Mouse (Mus musculus) embryonic facial prominence, embryonic 11.5 days (tissue): ENCODE measurements around the gene Dgki. TPM values are rescaled to one million over a fixed set of nuclear protein-coding genes. Genes with fewer than 3 reads are reported as not detected.

Experiments
- ATAC-seq: fragments of 200-750 bp; cut with Nextera tagmentation; replicated peaks from 2 replicates; pipeline ENCODE4 v1.8.0; 2017; ENCODE audit warnings: low read depth; ENCODE audit not compliant: insufficient number of reproducible peaks, low FRiP score, low TSS enrichment
- DNase-seq: peaks from one replicate; pipeline ENCODE4 v3.0.0-alpha.2; 2015; ENCODE audit warnings: low spot score
- H3K27ac ChIP-seq: fragments of 300-500 bp; sonication (generic); replicated peaks from 2 replicates; pipeline ENCODE4 v1.5.1; 2014; ENCODE audit warnings: mild to moderate bottlenecking, low read depth, low read length, control low read depth
- H3K27me3 ChIP-seq: fragments of 300-500 bp; sonication (generic); 2 replicates; pipeline ENCODE4 v1.6.1; 2014; ENCODE audit warnings: mild to moderate bottlenecking, low read length, moderate library complexity, mixed read lengths; ENCODE audit not compliant: control insufficient read depth, insufficient read depth
- H3K36me3 ChIP-seq: fragments of 300-500 bp; sonication (generic); replicated peaks from 2 replicates; pipeline ENCODE4 v1.6.1; 2014; ENCODE audit warnings: low read depth, mild to moderate bottlenecking, low read length, moderate library complexity, mixed read lengths; ENCODE audit not compliant: control insufficient read depth, insufficient read depth
- H3K4me1 ChIP-seq: fragments of 300-500 bp; sonication (generic); 2 replicates; pipeline ENCODE4 v1.6.1; 2014; ENCODE audit warnings: low read length, mixed read lengths; ENCODE audit not compliant: control insufficient read depth, insufficient read depth
- H3K4me2 ChIP-seq: fragments of 300-500 bp; sonication (generic); 2 replicates; pipeline ENCODE4 v1.6.1; 2014; ENCODE audit warnings: low read depth, mild to moderate bottlenecking, control low read depth, low read length, moderate library complexity
- H3K4me3 ChIP-seq: fragments of 300-500 bp; sonication (generic); 2 replicates; pipeline ENCODE4 v1.5.1; 2014; ENCODE audit warnings: low read depth, low read length, control low read depth
- H3K9ac ChIP-seq: fragments of 300-500 bp; sonication (generic); replicated peaks from 2 replicates; pipeline ENCODE4 v1.6.1; 2014; ENCODE audit warnings: mild to moderate bottlenecking, control low read depth, low read length
- H3K9me3 ChIP-seq: fragments of 300-500 bp; sonication (generic); replicated peaks from 2 replicates; pipeline ENCODE4 v1.6.1; 2016; ENCODE audit warnings: mild to moderate bottlenecking, low read length, inconsistent platforms, mixed read lengths; ENCODE audit not compliant: control insufficient read depth
- WGBS: fragments of 180-500 bp; shearing (Covaris S2); extraction: QIAGEN DNeasy Blood & Tissue Kit; methylation state at CpG from one replicate; pipeline ENCODE4 v1.1.7; 2014; 5-methylcytosine and 5-hydroxymethylcytosine counted together
- polyA plus RNA-seq: library from polyadenylated mRNA; unstranded; fragments of >200 nt; fragmentation: Nextera tagmentation; extraction: Ambion mirVana; gene quantifications from 2 replicates; pipeline ENCODE4 v1.2.1, GENCODE M21; 2014

Dgki gene
- polyA plus RNA-seq, 1 experiment from 2014 or later = 1.0 TPM

GRCm38 (mm10) chr6:37270905-37271591 is 28.9 kb downstream of the Dgki start:
- Histone ChIP-seq H3K4me3 (no peak overlapping the region), H3K27me3 (no peaks in the 10 kb centered on the region), H3K4me1 (no peaks in the 10 kb centered on the region), H3K27ac (no peak overlapping the region), H3K4me2 (no peak overlapping the region), H3K9ac (no peak overlapping the region), H3K9me3 (no peaks in the 10 kb centered on the region), H3K36me3 (no peaks in the 10 kb centered on the region)
- ATAC-seq (no peak), DNase-seq (no peak)
- WGBS = 82% methylated on average over 8 of the region's 8 CpGs

GRCm38 (mm10) chr6:37268589-37268988 is 31.4 kb downstream of the Dgki start:
- 89% methylated on average over 6 of the region's 6 CpGs for WGBS
- H3K27ac ChIP-seq = no peak overlapping the region

GRCm38 (mm10) chr6:37267952-37268351 is 32.0 kb downstream of the Dgki start:
- Histone ChIP-seq H3K4me1 (no peaks in the 10 kb centered on the region), H3K36me3 (no peaks in the 10 kb centered on the region), H3K9me3 (no peaks in the 10 kb centered on the region), H3K27me3 (no peaks in the 10 kb centered on the region), H3K9ac (no peak overlapping the region), H3K4me3 (no peak overlapping the region), H3K4me2 (no peak overlapping the region), H3K27ac (no peak overlapping the region)
- ATAC-seq (no peak), DNase-seq (no peak)
- 87% methylated on average over 4 of the region's 4 CpGs for WGBS

More at GRCm38 (mm10) chr6:37268589-37268988, 31.4 kb downstream of the Dgki start:
- Histone ChIP-seq H3K9ac (no peak overlapping the region), H3K4me2 (no peak overlapping the region), H3K36me3 (no peaks in the 10 kb centered on the region), H3K9me3 (no peaks in the 10 kb centered on the region), H3K4me1 (no peaks in the 10 kb centered on the region), H3K27me3 (no peaks in the 10 kb centered on the region), H3K4me3 (no peak overlapping the region)
- no peak for ATAC-seq
- DNase-seq = no peak

GRCm38 (mm10) chr6:37262486-37262885 is 37.5 kb downstream of the Dgki start:
- 84% methylated on average over 7 of the region's 7 CpGs for WGBS
- H3K4me3 ChIP-seq = no peak overlapping the region

GRCm38 (mm10) chr6:37261236-37261852 is 38.6 kb downstream of the Dgki start:
- Histone ChIP-seq H3K27ac (no peak overlapping the region), H3K36me3 (no peaks in the 10 kb centered on the region), H3K4me3 (no peak overlapping the region), H3K9me3 (no peaks in the 10 kb centered on the region), H3K27me3 (no peaks in the 10 kb centered on the region), H3K9ac (no peak overlapping the region), H3K4me1 (no peaks in the 10 kb centered on the region), H3K4me2 (no peak overlapping the region)
- ATAC-seq (no peak), DNase-seq (no peak)
- 86% methylated on average over 10 of the region's 10 CpGs for WGBS

More at GRCm38 (mm10) chr6:37262486-37262885, 37.5 kb downstream of the Dgki start:
- no peak overlapping the region for H3K9ac ChIP-seq
- H3K27me3 ChIP-seq = no peaks in the 10 kb centered on the region
- no peaks in the 10 kb centered on the region for H3K4me1 ChIP-seq
- H3K4me2 ChIP-seq = no peak overlapping the region
- DNase-seq = no peak
- H3K9me3 ChIP-seq = no peaks in the 10 kb centered on the region
- no peak overlapping the region for H3K27ac ChIP-seq
- ATAC-seq = no peak
- no peaks in the 10 kb centered on the region for H3K36me3 ChIP-seq

GRCm38 (mm10) chr6:37258662-37259061 is 41.3 kb downstream of the Dgki start:
- H3K9ac ChIP-seq = no peak overlapping the region
- no peaks in the 10 kb centered on the region for H3K27me3 ChIP-seq
- H3K36me3 ChIP-seq = no peaks in the 10 kb centered on the region
- ATAC-seq (no peak), DNase-seq (no peak)
- H3K9me3 ChIP-seq = no peaks in the 10 kb centered on the region
- H3K27ac ChIP-seq = no peak overlapping the region
- no peaks in the 10 kb centered on the region; the same call in 1 of the 2 replicates for H3K4me1 ChIP-seq
- WGBS = 86% methylated on average over 7 of the region's 7 CpGs
- no peak overlapping the region for H3K4me3 ChIP-seq
- H3K4me2 ChIP-seq = no peak overlapping the region

- no peaks in the 10 kb centered on the region for H3K9me3 ChIP-seq
- 16% methylated on average over 8 of the region's 8 CpGs for WGBS
- ATAC-seq (no peak; the same call in 1 of the 2 replicates), DNase-seq (peak; percentile 78)
- H3K4me1 ChIP-seq = no peaks in the 10 kb centered on the region; the same call in 1 of the 2 replicates
- H3K4me2 ChIP-seq = no peak overlapping the region
- H3K36me3 ChIP-seq = no peaks in the 10 kb centered on the region
- no peak overlapping the region for H3K9ac ChIP-seq
- H3K4me3 ChIP-seq = no peak overlapping the region
- no peaks in the 10 kb centered on the region for H3K27me3 ChIP-seq
- H3K27ac ChIP-seq = no peak overlapping the region
Measured at GRCm38 (mm10) chr6:37254144-37254543, 45.8 kb downstream of the Dgki start.

GRCm38 (mm10) chr6:37252536-37252935 is 47.4 kb downstream of the Dgki start:
- Histone ChIP-seq H3K27ac (no peak overlapping the region), H3K4me3 (no peak overlapping the region), H3K9me3 (no peaks in the 10 kb centered on the region), H3K36me3 (no peaks in the 10 kb centered on the region), H3K9ac (no peak overlapping the region), H3K4me2 (no peak overlapping the region), H3K27me3 (no peaks in the 10 kb centered on the region), H3K4me1 (no peaks in the 10 kb centered on the region; the same call in 1 of the 2 replicates)
- WGBS = 76% methylated on average over 4 of the region's 4 CpGs
- DNase-seq (no peak), ATAC-seq (no peak)
